Mouse (Mus musculus) cortical plate, adult 2 months (tissue): ENCODE measurements around the gene Ifi35.

Source experiments
- CTCF ChIP-seq: fragments of 200-500 bp; IDR thresholded peaks from 2 replicates; pipeline ENCODE4 v1.5.1; 2011; ENCODE audit warnings: mild to moderate bottlenecking, control low read depth, low read length; ENCODE audit not compliant: insufficient read depth; ENCODE audit errors: extremely low read depth
- POLR2A ChIP-seq: fragments of 200-500 bp; IDR thresholded peaks from 2 replicates; pipeline ENCODE4 v1.6.1; 2011; ENCODE audit warnings: mild to moderate bottlenecking, low read length, control low read depth; ENCODE audit not compliant: insufficient read depth; ENCODE audit errors: extremely low read depth

GRCm38 (mm10) chr11:101484245-101484644, 36.0 kb downstream of the Ifi35 start:
- TF ChIP-seq POLR2A (no peak), CTCF (no peak)
